Mouse (Mus musculus): ENCODE measurements around the gene Crat. TPM values are rescaled to one million over a fixed set of nuclear protein-coding genes. Genes with fewer than 3 reads are reported as not detected.

Gene Crat
- polyA plus RNA-seq (2012; rRNA removed) = 28.6 and 30.9 TPM in 2 replicates

DNA sequence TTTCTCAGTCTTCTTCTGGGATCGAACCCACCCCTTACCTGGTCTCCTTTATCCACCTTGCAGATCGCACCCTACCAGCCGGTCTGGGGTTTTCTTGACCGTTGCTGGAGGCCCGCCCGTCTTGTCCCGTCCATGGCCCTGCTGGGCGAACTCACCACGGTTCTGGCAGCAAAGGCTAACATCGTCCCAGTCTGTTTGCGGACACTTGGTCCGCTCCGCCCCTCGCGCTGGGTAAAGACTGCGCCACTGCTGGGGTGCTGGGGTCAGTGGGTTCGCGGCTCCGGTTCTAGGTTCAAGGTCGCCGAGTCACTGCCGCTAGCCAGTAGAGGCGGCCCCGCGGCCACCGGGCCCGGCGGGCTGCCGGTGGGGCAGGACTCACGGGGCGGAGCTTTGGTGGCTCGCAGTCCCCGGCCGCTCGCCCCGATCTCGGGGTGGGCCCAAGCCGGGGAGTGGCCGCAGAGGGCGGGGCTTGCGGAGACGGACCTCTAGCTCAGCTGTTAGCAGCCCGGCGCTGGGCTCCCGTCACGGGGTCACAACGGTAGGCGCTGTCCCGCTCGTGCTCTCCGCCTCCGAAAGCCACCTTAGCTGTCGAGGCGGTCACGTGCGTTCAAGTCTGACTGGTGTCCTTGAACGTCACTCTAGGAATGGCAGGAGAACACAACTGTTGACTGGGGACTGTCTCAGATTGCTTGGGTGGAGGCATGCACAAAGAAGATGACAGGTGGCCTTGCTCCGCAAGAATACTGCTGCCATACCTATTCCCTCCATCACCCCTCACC is at the start of gene Crat:
Crat (minus strand) TSS at position 657 of the 779 bp plus-strand sequence.

DNA sequence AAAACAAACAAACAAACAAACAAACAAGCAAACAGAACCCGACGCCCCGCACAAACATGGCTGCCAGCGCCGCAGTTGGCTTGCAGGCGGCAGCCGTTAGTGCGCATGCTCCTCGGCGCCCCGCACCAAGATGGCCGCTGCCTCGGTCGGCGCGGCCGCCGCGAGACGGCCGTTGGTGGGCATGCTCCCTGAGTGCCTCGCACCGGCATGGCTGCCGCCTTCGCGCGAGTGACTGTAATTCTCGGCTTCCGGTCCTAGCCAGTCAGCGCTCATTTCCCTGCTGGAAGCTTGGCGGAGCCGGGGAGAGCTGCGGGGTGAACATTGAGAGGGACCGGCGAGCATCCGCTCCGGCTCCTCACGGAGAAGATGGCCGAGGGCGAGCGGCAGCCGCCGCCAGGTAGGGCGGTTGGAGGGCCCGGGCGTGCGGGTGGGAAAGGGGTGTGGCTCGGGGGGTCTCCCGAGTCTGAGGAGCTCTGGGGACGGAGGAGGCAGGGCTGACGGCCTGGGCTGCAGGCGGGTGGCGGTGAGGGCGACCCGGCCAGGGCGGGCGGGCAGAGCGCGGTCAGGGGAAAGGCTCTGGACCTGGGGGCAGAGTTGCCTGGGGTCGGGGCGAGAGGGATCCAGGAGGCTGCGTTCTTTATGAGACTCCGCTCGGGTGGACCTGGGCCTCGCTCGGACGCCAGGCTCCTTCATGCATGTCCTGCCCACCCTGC is 479 bp upstream of the Crat start, which contains the start of gene Ptpa:
Ptpa (plus strand) TSS at position 104 of the 713 bp plus-strand sequence.

DNA sequence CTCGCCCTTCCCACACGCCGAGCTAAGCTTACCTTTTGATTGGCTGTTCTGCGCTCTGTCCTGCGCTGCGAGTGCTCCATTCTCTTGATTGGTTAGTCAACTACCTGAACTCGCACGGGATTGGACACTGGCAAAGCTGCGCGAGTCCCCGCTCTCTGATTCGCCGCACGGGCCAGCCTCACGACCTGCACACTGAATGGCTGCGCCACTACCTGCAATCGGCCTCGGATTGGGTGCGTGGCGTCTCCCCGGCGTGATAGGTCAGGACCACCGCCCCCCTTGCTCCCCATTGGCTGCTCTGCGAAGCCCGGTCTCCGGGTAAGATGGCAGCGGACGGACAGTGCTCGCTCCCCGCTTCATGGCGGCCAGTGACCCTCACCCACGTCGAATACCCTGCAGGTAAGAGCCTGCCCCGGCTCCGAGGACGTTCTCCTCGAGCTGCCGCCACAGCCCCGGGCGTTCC is 23.5 kb downstream of the Crat start, which contains the start of gene Dolpp1:
Dolpp1 (plus strand) TSS at position 141 of the 463 bp plus-strand sequence.

DNA sequence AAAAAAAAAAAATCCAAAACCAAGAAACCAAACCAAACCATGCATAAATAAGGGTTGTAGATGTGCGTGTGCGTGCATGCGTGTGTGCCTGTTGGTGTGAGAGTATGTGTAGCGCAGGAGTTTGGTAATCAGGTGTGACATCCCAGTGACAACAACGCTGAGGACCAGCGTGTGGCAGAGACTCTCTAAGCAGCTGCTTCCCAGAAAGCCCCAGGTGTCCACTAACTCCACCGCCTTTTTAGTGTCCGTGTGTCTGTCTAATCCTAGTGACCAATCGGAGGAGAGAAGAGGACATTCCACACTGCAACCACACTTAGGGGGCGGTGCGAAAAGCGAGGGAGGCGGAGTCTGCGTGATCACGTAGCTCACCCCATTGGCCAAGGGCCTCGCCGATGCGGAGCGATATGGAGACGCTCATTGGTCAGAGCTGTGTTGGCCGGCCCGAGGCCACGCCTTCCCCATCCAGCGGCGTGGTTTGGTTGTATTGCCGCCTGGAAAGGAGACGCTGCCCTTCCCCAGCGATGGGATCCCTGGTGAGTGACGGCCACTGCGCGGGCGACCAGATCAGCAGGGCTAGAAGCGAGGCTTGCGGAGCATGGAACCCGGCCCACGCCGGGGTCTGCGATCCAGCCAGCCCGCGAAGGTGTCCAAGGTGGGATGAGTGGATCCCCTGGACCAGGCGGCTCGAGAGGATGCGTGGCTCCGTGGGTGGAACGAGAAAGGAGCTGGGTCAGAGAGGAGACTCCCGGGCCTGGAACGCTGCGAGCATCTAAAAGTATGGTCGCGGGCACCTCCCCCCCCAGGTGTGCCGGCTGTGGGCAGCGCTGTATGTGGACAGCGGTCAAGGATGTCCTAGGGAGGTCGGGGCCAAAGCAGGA is 51.6 kb downstream of the Crat start, which contains the start of gene Miga2:
Miga2 (plus strand) TSS at position 461 of the 878 bp plus-strand sequence.

DNA sequence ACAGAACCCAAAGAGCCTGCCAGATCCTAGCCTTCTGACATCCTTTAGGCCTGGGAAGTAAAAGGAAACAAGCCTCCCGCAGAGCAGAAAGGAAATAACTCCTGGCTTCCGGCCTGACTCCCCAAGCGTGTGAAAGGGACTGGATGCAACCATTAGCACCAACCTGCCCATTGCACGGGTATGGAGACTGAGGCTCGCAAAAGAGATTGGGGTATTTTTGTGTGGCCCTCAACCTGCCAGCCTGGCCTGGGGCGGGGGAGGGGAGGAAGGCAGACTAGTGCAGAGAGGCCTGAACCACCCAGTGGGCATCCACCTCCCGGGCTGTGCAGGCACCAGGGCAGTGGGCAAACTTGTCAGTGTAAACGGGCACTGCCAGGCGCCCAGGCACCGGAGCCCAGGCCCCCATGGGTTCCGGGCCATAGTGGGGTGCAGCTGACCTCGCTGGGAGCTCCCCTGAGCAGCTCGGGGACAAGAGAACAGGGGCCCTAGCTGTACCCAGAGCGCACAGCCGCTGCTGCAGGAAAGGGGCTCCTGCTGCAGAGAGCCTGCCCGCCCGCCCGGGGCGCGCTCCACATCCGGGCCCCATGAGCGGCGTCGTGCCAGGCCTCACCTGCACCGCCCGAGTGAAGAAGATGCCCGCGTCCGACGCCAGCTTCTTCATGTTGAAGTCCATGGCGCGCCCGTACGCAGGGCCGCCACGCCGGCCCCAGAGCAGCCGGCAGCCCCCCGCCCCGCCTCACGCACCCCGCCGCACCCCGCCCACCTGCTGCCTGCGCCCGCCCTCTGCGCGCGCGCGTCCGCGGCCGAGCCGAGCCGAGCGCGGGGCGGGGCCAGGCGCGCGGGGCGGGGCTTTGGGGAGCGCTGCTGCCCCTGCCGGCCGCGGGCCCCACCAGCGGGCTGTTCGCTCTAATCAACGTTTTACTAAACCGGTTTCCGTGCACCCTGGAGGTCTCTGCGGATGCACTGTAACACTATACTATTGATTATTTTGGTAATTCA is 56.8 kb downstream of the Crat start, which contains the start of gene Sh3glb2:
Sh3glb2 (minus strand) TSS at position 805 of the 999 bp plus-strand sequence.

Other genes starting within 250 kb of the Crat start
- 19.5 and 22.3 TPM in 2 replicates for gene Endog, start 244.3 kb downstream of the Crat start, polyA plus RNA-seq (2012; rRNA removed)
- 49.3 and 50.9 TPM in 2 replicates for gene Spout1, start 237.4 kb downstream of the Crat start, polyA plus RNA-seq (2012; rRNA removed)
- gene Kyat1, start 210.0 kb downstream of the Crat start, polyA plus RNA-seq (2012; rRNA removed) = 28.2 and 29.4 TPM in 2 replicates
- 28.7 and 30.2 TPM in 2 replicates for gene Lrrc8a, start 178.1 kb downstream of the Crat start, polyA plus RNA-seq (2012; rRNA removed)
- gene Gm28035, start 175.2 kb downstream of the Crat start, polyA plus RNA-seq (2012; rRNA removed) = 15.4 and 20.4 TPM in 2 replicates
- gene Phyhd1, start 149.6 kb downstream of the Crat start, polyA plus RNA-seq (2012; rRNA removed) = 19.5 and 22.7 TPM in 2 replicates
- gene Gm28038, start 134.8 kb downstream of the Crat start, polyA plus RNA-seq (2012; rRNA removed) = not detected in 2 replicates
- 13.8 and 15.8 TPM in 2 replicates for gene Dolk, start 129.5 kb downstream of the Crat start, polyA plus RNA-seq (2012; rRNA removed)
- gene Nup188, start 129.4 kb downstream of the Crat start, polyA plus RNA-seq (2012; rRNA removed) = 28.2 and 32.9 TPM in 2 replicates
- 358 and 371 TPM in 2 replicates for gene Sh3glb2, start 56.5 kb downstream of the Crat start, polyA plus RNA-seq (2012; rRNA removed)
- gene Miga2, start 51.6 kb downstream of the Crat start, polyA plus RNA-seq (2012; rRNA removed) = 45.2 and 45.4 TPM in 2 replicates
- gene Dolpp1, start 23.6 kb downstream of the Crat start, polyA plus RNA-seq (2012; rRNA removed) = 70.3 and 73.3 TPM in 2 replicates
- 130 and 132 TPM in 2 replicates for gene Ptpa, start 226 bp upstream of the Crat start, polyA plus RNA-seq (2012; rRNA removed)
- gene Ier5l, start 58.4 kb upstream of the Crat start, polyA plus RNA-seq (2012; rRNA removed) = 15.8 and 18.3 TPM in 2 replicates
- 0.56 and 0.59 TPM in 2 replicates for gene Cstad, start 179.2 kb upstream of the Crat start, polyA plus RNA-seq (2012; rRNA removed)